Mouse (Mus musculus): ENCODE measurements at regions not wholly inside any gene's neighbourhood (a gene's known extent, or its start where the extent isn't known, plus 50 kb on each side); places are given as distances from the start of the nearest gene placed in this dataset.

DNA sequence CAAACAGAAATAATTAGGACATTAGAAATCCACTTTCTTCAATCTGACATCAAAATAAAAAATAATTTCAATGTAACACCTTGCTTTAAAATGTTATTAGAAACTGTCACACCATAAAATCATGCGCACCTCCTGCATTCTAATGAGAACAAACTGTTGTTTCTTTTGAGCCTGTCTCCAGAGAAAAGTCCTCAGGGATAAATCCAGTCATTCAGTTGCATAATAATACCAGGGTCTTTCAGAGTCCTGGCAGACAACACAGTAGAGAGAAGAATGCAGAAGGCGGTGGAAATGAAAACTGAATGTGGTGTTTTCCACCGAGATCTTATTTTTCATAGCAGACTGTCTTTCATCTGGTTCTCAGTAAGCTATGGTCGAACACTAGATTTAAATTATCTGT lies 567.3 kb upstream of the Fbxo33 start:
- no peaks in the 10 kb centered on the region for H3K9me3 ChIP-seq (ENCODE audit: control insufficient read depth, low read length)
- H3K27ac ChIP-seq (ENCODE audit: low read depth, low read length), result no peak overlapping the region
- no peak overlapping the region for H3K9ac ChIP-seq (ENCODE audit: low read length)
- no peaks in the 10 kb centered on the region for H3K27me3 ChIP-seq (ENCODE audit: control insufficient read depth, insufficient read depth, low read length)
- WGBS, result 62% methylated on average over 4 of the region's 4 CpGs
- ATAC-seq (replicated peaks; ENCODE audit: low FRiP score) (no peak), DNase-seq (ENCODE audit: low spot score) (no peak)
- no peak overlapping the region for H3K4me2 ChIP-seq (ENCODE audit: low read depth, low read length, severe bottlenecking)
- H3K36me3 ChIP-seq (ENCODE audit: control insufficient read depth, insufficient read depth, low read length), result no peaks in the 10 kb centered on the region
- no peaks in the 10 kb centered on the region for H3K4me1 ChIP-seq (replicated peaks; ENCODE audit: control insufficient read depth, insufficient read depth, low read length)
- no peak overlapping the region for H3K4me3 ChIP-seq (ENCODE audit: low read depth, low read length)

DNA sequence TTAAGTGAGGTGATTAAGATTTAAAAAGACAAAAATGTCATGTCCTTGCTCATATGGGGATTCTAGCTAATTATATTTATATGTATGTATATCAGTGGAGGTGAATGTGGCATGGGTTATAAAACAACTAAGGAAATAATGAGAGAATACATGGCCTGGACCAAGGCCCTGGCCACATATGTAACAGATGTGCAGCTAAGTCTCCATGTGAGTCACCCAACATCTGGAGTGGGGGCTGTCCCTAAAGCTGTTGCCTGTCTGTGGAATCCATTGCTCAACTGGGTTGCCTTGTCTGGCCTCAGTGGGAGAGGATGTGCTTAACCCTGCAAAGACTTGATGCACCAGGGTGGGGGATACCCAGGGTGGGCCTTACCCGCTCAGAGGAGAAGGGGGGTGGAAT lies 551.5 kb upstream of the Fbxo33 start:
- H3K4me1 ChIP-seq (replicated peaks; ENCODE audit: control insufficient read depth, insufficient read depth, low read length), result no peaks in the 10 kb centered on the region
- no peak overlapping the region for H3K4me2 ChIP-seq (ENCODE audit: low read depth, low read length, severe bottlenecking)
- no peak overlapping the region for H3K9ac ChIP-seq (ENCODE audit: low read length)
- 92% methylated on average over 1 of the region's 1 CpGs for WGBS
- no peaks in the 10 kb centered on the region for H3K27me3 ChIP-seq (ENCODE audit: control insufficient read depth, insufficient read depth, low read length)
- DNase-seq (ENCODE audit: low spot score) (no peak), ATAC-seq (replicated peaks; ENCODE audit: low FRiP score) (no peak; the same call in 1 of the 2 replicates)
- no peaks in the 10 kb centered on the region for H3K36me3 ChIP-seq (ENCODE audit: control insufficient read depth, insufficient read depth, low read length)
- H3K27ac ChIP-seq (ENCODE audit: low read depth, low read length), result no peak overlapping the region
- no peak overlapping the region for H3K4me3 ChIP-seq (ENCODE audit: low read depth, low read length)
- no peaks in the 10 kb centered on the region for H3K9me3 ChIP-seq (ENCODE audit: control insufficient read depth, low read length)

DNA sequence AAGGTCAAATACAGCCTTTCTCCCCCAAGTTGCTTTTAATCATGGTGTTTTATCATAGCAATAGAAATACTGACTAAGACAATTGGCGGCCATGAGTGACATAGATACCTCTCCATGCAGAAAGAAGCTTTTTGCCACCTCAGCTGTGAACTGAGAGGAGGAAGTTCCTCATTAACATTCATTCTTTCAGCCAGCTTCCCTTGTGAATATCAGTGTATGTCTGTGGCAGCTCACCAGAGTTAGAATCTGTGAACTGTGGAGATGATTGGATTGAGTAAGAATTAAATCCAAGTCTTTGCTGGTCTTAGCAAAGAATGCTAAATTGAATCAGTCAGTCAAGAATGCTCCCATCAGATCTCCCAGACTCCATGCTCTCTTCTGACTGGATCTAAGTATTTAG lies 542.7 kb upstream of the Fbxo33 start:
- Histone ChIP-seq H3K36me3 (ENCODE audit: control insufficient read depth, insufficient read depth, low read length) (no peaks in the 10 kb centered on the region), H3K4me3 (ENCODE audit: low read depth, low read length) (no peak overlapping the region), H3K4me1 (replicated peaks; ENCODE audit: control insufficient read depth, insufficient read depth, low read length) (no peaks in the 10 kb centered on the region), H3K9ac (ENCODE audit: low read length) (no peak overlapping the region), H3K4me2 (ENCODE audit: low read depth, low read length, severe bottlenecking) (no peak overlapping the region), H3K27ac (ENCODE audit: low read depth, low read length) (no peak overlapping the region), H3K27me3 (ENCODE audit: control insufficient read depth, insufficient read depth, low read length) (no peaks in the 10 kb centered on the region), H3K9me3 (ENCODE audit: control insufficient read depth, low read length) (no peaks in the 10 kb centered on the region)
- ATAC-seq (replicated peaks; ENCODE audit: low FRiP score) (no peak), DNase-seq (ENCODE audit: low spot score) (no peak)
- 88% methylated on average over 1 of the region's 1 CpGs for WGBS

DNA sequence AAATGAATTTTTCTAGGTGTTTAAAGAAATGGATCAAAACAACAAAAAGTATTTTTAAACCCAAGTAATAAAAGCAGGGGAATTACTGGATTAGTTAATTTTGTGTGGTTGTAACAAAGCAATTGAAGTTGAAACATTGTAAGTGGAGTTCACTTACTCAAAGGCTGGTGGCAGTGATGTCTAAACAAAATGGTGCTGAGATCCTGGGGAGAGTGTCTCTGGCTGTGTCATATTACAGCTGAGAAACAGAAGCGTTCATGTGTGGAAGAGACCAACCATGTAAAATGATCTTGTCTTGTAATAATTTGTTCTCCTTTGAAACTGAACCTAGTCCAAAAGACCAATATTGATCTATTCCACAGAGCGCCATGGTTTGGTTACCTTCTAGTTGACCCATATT lies 525.2 kb upstream of the Fbxo33 start:
- Histone ChIP-seq H3K36me3 (ENCODE audit: control insufficient read depth, insufficient read depth, low read length) (no peaks in the 10 kb centered on the region), H3K4me2 (ENCODE audit: low read depth, low read length, severe bottlenecking) (no peak overlapping the region), H3K4me3 (ENCODE audit: low read depth, low read length) (no peak overlapping the region), H3K27me3 (ENCODE audit: control insufficient read depth, insufficient read depth, low read length) (no peaks in the 10 kb centered on the region), H3K4me1 (replicated peaks; ENCODE audit: control insufficient read depth, insufficient read depth, low read length) (no peaks in the 10 kb centered on the region), H3K9ac (ENCODE audit: low read length) (no peak overlapping the region), H3K27ac (ENCODE audit: low read depth, low read length) (no peak overlapping the region), H3K9me3 (ENCODE audit: control insufficient read depth, low read length) (no peaks in the 10 kb centered on the region)
- no peak for DNase-seq (ENCODE audit: low spot score)
- 86% methylated on average over 2 of the region's 2 CpGs for WGBS
- ATAC-seq (replicated peaks; ENCODE audit: low FRiP score), result no peak

DNA sequence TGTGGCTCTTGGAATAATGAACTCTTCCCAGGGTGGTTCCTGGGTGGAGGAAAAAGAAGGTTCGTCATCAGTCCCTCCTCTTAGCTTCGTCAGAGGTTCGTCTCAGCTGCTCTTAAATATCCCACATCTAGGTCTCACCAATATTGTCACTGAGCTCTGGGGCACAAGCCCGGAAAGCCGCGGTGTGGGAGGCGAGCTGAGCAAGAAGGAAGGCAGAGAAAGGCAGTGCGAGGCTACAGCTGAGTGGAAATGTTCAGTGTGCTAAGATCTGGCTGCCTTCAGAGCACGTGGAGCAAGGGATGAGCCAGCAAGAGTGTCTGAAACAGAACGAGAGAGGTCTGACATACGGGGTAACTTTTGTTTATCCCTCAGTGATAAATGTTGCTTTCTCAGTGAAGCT lies 523.7 kb upstream of the Fbxo33 start:
- no peaks in the 10 kb centered on the region for H3K36me3 ChIP-seq (ENCODE audit: control insufficient read depth, insufficient read depth, low read length)
- ATAC-seq (replicated peaks; ENCODE audit: low FRiP score) (no peak), DNase-seq (ENCODE audit: low spot score) (no peak)
- no peak overlapping the region for H3K9ac ChIP-seq (ENCODE audit: low read length)
- no peaks in the 10 kb centered on the region for H3K9me3 ChIP-seq (ENCODE audit: control insufficient read depth, low read length)
- no peak overlapping the region for H3K4me3 ChIP-seq (ENCODE audit: low read depth, low read length)
- WGBS, result 88% methylated on average over 11 of the region's 11 CpGs
- no peak overlapping the region for H3K27ac ChIP-seq (ENCODE audit: low read depth, low read length)
- no peak overlapping the region for H3K4me2 ChIP-seq (ENCODE audit: low read depth, low read length, severe bottlenecking)
- H3K27me3 ChIP-seq (ENCODE audit: control insufficient read depth, insufficient read depth, low read length), result no peaks in the 10 kb centered on the region
- no peaks in the 10 kb centered on the region for H3K4me1 ChIP-seq (replicated peaks; ENCODE audit: control insufficient read depth, insufficient read depth, low read length)

DNA sequence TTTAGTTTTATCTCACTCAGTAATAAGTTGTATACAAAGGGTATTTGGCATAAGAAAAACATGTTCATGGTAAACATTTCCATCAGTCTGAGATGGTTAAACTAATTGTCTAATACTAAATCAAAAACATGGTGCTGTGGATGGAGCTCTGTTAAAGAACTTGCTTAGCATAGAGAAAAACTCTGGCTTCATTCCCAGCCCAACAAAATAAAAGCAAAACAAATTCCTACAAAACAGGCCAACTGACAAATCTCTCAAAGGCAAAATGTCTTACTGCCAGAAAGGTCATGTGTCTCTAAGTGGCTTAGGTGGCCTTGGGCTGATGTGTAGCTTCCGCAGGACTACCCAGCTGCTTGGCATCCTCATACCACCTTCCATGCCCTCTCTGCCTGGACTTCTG lies 505.4 kb upstream of the Fbxo33 start:
- no peak for ATAC-seq (replicated peaks; ENCODE audit: low FRiP score)

DNA sequence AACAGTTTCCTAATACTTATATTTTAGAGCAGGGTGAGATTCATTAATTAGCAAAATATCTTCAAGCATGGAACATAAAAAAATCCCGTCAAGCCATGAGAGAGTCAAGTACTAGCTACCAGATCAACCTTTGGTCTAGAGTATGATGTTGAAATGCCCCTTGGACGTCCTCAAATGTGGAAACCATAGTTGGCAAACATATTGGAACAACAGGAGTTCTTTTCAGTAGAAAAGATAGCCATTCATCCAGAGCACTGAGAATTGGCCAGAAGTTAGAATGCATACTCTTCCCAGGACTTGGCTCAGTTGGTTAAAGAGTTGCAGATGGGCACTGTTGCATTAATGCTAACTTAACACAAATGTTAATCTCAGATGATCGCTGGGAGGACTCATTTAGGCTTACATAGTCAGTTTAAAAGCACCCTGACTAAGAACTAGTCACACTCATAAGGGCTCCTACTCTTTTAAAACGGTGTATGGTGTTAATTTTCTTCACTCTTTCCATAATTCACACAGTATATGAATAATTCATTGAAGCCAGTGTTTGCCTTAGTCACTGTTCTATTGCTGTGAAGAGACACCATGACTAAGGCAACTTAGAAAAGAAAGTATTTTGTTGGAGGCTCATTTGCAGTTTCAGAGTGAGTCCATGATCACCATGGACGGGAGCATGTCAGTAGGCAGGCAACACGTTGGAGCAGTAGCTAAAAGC lies 503.1 kb upstream of the Fbxo33 start:
- Histone ChIP-seq H3K4me2 (ENCODE audit: low read depth, low read length, severe bottlenecking) (no peak overlapping the region), H3K4me3 (ENCODE audit: low read depth, low read length) (no peak overlapping the region), H3K27ac (ENCODE audit: low read depth, low read length) (no peak overlapping the region), H3K27me3 (ENCODE audit: control insufficient read depth, insufficient read depth, low read length) (no peaks in the 10 kb centered on the region), H3K4me1 (replicated peaks; ENCODE audit: control insufficient read depth, insufficient read depth, low read length) (no peaks in the 10 kb centered on the region), H3K9ac (ENCODE audit: low read length) (no peak overlapping the region), H3K36me3 (ENCODE audit: control insufficient read depth, insufficient read depth, low read length) (no peaks in the 10 kb centered on the region), H3K9me3 (ENCODE audit: control insufficient read depth, low read length) (no peaks in the 10 kb centered on the region)
- no peak for DNase-seq (ENCODE audit: low spot score)
- 83% methylated on average over 6 of the region's 6 CpGs for WGBS
- ATAC-seq (replicated peaks; ENCODE audit: low FRiP score), result no peak

More for the DNA sequence above, 505.4 kb upstream of the Fbxo33 start:
- H3K4me1 ChIP-seq (replicated peaks; ENCODE audit: control insufficient read depth, insufficient read depth, low read length), result no peaks in the 10 kb centered on the region
- no peaks in the 10 kb centered on the region for H3K36me3 ChIP-seq (ENCODE audit: control insufficient read depth, insufficient read depth, low read length)
- no peak overlapping the region for H3K4me3 ChIP-seq (ENCODE audit: low read depth, low read length)
- DNase-seq (ENCODE audit: low spot score), result no peak
- H3K27ac ChIP-seq (ENCODE audit: low read depth, low read length), result no peak overlapping the region
- WGBS, result 100% methylated on average over 1 of the region's 1 CpGs
- no peak overlapping the region for H3K9ac ChIP-seq (ENCODE audit: low read length)
- H3K27me3 ChIP-seq (ENCODE audit: control insufficient read depth, insufficient read depth, low read length), result no peaks in the 10 kb centered on the region
- no peak overlapping the region for H3K4me2 ChIP-seq (ENCODE audit: low read depth, low read length, severe bottlenecking)
- H3K9me3 ChIP-seq (ENCODE audit: control insufficient read depth, low read length), result no peaks in the 10 kb centered on the region

DNA sequence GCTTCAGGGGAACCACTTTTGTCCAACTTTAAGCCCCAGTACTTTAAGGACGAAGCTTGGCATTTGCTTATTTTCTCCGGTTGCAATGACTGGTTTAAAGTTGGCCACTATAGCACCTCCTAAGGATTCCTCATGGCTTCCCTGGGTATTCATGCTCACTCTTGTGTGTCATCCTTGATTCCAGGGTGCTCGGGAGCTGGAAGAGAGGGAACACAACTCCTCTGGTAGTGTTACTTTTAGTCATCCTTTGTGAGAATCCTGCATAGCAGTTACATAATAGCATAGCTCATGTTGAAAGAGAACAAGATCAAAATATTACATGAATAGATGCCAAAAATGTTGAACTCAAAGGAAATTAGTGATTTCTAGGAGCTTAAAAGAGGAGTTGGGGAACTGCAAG lies 493.7 kb upstream of the Fbxo33 start:
- DNase-seq (ENCODE audit: low spot score), result no peak
- no peaks in the 10 kb centered on the region for H3K4me1 ChIP-seq (replicated peaks; ENCODE audit: control insufficient read depth, insufficient read depth, low read length)
- H3K36me3 ChIP-seq (ENCODE audit: control insufficient read depth, insufficient read depth, low read length), result no peaks in the 10 kb centered on the region
- no peak overlapping the region for H3K9ac ChIP-seq (ENCODE audit: low read length)
- no peak for ATAC-seq (replicated peaks; ENCODE audit: low FRiP score)
- H3K27ac ChIP-seq (ENCODE audit: low read depth, low read length), result no peak overlapping the region
- H3K4me3 ChIP-seq (ENCODE audit: low read depth, low read length), result no peak overlapping the region
- no peak overlapping the region for H3K4me2 ChIP-seq (ENCODE audit: low read depth, low read length, severe bottlenecking)
- 69% methylated on average over 3 of the region's 3 CpGs for WGBS
- H3K27me3 ChIP-seq (ENCODE audit: control insufficient read depth, insufficient read depth, low read length), result no peaks in the 10 kb centered on the region
- no peaks in the 10 kb centered on the region for H3K9me3 ChIP-seq (ENCODE audit: control insufficient read depth, low read length)

DNA sequence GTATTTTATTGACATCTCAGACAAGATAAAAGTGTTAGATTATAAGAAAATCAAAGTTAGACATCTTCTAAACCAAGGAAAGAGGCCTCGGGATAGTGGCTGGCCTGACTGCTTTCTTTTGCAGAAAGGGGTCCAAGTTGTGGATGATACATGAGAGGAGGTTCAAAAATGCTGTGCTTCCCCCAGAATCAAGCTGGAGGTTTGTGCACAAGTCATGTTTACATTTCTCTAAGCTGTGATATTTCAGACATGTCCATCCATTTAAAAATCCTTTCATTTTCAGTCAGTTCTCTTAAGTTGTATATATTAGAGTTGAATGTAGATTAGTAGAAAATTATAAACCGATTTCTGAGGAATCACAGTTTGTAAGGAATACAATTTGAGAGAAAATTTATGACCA lies 463.7 kb upstream of the Fbxo33 start:
- 84% methylated on average over 2 of the region's 2 CpGs for WGBS
- H3K9ac ChIP-seq (ENCODE audit: low read length), result no peak overlapping the region
- no peaks in the 10 kb centered on the region for H3K4me1 ChIP-seq (replicated peaks; ENCODE audit: control insufficient read depth, insufficient read depth, low read length)
- no peaks in the 10 kb centered on the region for H3K9me3 ChIP-seq (ENCODE audit: control insufficient read depth, low read length)
- H3K27ac ChIP-seq (ENCODE audit: low read depth, low read length), result no peak overlapping the region
- no peaks in the 10 kb centered on the region for H3K27me3 ChIP-seq (ENCODE audit: control insufficient read depth, insufficient read depth, low read length)
- ATAC-seq (replicated peaks; ENCODE audit: low FRiP score), result no peak
- H3K4me2 ChIP-seq (ENCODE audit: low read depth, low read length, severe bottlenecking), result no peak overlapping the region
- DNase-seq (ENCODE audit: low spot score), result no peak
- no peaks in the 10 kb centered on the region for H3K36me3 ChIP-seq (ENCODE audit: control insufficient read depth, insufficient read depth, low read length)
- H3K4me3 ChIP-seq (ENCODE audit: low read depth, low read length), result no peak overlapping the region
